Mouse (Mus musculus) adrenal gland, postnatal 10 days (tissue): ENCODE measurements around the gene Sphk1. TPM values are rescaled to one million over a fixed set of nuclear protein-coding genes. Genes with fewer than 3 reads are reported as not detected.

Source experiments
- DNase-seq: peaks from one replicate; pipeline ENCODE4 v3.0.0; 2021; ENCODE audit warnings: mixed read lengths
- total RNA-seq, 2 experiments: library from RNA; stranded (reverse); gene quantifications; 2 replicates each; pipeline ENCODE4 v1.2.3; 2021

The Sphk1 gene
- total RNA-seq, 2 experiments from 2014 or later: 3.0 to 5.1 TPM

DNA sequence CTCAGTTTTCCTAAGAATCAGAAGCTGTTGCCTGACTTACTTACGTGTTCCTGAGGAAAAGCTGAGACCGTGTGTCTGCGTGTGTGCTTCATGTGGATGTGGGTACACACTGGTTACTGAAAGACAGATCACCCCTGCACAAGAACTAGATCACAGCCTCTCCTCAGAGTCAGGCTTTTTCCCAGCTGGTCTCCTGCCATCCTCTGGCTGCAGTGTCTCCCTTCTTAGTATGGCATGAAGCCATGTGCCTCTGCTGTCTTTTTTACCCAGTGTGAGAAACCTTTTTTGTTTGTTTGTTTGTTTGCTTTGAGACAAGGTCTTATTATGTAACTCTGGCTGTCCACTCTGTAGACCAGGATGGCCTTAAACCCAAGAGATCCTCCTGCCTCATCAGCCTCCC, 48.6 kb downstream of the Sphk1 start:
- DNase-seq: no peak

- no peak for DNase-seq
Measured at GRCm38 (mm10) chr11:116580031-116580652, 49.4 kb downstream of the Sphk1 start.

- peak; percentile 69 for DNase-seq
Measured at GRCm38 (mm10) chr11:116580711-116581375, 50.1 kb downstream of the Sphk1 start.

- DNase-seq: peak; percentile 93
Measured at GRCm38 (mm10) chr11:116581376-116581814, 50.7 kb downstream of the Sphk1 start, which contains the start of gene Ube2o. Gene Ube2o, minus strand, starts transcription at chr11:116581447.

- DNase-seq: no peak
Measured at GRCm38 (mm10) chr11:116585682-116586081, 55.0 kb downstream of the Sphk1 start.

Other genes starting within 250 kb of the Sphk1 start
- under 1 TPM; 0.15 to 0.36 TPM for gene Galr2, start 250.0 kb upstream of the Sphk1 start, total RNA-seq
- 10 to 100 TPM; 57.0 to 70.2 TPM for gene Exoc7, start 223.7 kb upstream of the Sphk1 start, total RNA-seq
- gene Foxj1, start 195.5 kb upstream of the Sphk1 start, total RNA-seq: under 1 TPM; 0.18 to 0.30 TPM
- 10 to 100 TPM; 11.2 to 16.5 TPM for gene Rnf157, start 117.9 kb upstream of the Sphk1 start, total RNA-seq
- gene Ubald2, start 96.8 kb upstream of the Sphk1 start, total RNA-seq: 10 to 100 TPM; 47.9 to 51.1 TPM
- not detected for gene Qrich2, start 64.7 kb upstream of the Sphk1 start, total RNA-seq
- 10 to 100 TPM; 68.0 to 80.1 TPM for gene Prpsap1, start 36.7 kb upstream of the Sphk1 start, total RNA-seq
- 10 to 100 TPM; 20.8 to 29.8 TPM for gene Ube2o, start 50.5 kb downstream of the Sphk1 start, total RNA-seq
- not detected for gene Aanat, start 55.5 kb downstream of the Sphk1 start, total RNA-seq
- gene Rhbdf2, start 96.1 kb downstream of the Sphk1 start, total RNA-seq: 10 to 100 TPM; 11.1 to 14.4 TPM
- 1 to 10 TPM; 4.1 to 6.0 TPM for gene Prcd, start 122.6 kb downstream of the Sphk1 start, total RNA-seq
- gene Cygb, start 123.4 kb downstream of the Sphk1 start, total RNA-seq: 10 to 100 TPM; 40.8 to 44.7 TPM
- gene St6galnac1, start 244.6 kb downstream of the Sphk1 start, total RNA-seq: under 1 TPM in 1 of 2 experiments, not detected in 1; 0.15 TPM